Mouse (Mus musculus) adipocyte (in vitro differentiated cells): ENCODE results near the gene Fkbp3.

Experiments
- DNase-seq: peaks from one replicate; pipeline ENCODE4 v3.0.0-alpha.2; 2016; ENCODE audit warnings: low spot score

Fkbp3 gene

DNA sequence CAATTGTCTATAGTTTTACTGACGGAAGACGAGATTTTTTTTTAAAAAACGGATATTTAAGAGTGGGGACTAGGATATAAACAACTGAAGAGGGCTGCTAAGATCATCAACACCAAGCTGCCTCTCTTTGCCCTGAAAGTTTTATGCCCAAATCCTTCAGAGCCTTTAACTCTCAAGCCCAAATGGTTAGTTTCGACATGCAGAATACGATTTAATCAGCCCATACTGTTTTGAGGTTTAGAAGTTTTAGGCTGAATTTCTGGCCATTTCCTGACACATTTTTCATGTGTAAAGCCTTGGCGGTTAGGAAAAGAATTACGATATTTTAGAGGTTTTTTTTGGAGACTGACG is 38.0 kb downstream of the Fkbp3 start:
- DNase-seq = no peak

DNA sequence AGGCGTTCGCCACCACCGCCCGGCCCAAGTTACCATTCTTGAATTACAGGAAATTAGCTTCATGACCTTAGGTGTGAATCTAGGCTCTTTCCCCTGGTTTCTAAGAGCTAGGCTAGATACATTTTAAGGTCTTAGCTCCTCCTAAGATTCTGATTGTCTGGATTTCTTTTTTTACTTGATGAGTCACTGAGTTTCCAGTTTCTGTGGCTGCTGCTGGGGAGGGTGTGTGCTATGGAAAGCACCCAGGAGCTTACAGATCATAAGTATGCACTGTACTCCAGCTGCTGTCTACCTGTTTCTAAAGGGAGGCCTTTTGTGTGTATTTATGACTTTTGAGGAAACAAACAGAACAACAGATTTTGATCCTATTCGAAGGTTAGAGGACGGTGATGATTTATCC is 51.0 kb downstream of the Fkbp3 start:
- DNase-seq = no peak
